Mouse (Mus musculus) embryonic facial prominence, embryonic 14.5 days (tissue): ENCODE data around the gene Il20. TPM values are rescaled to one million over a fixed set of nuclear protein-coding genes. Genes with fewer than 3 reads are reported as not detected.

Experiments used
- ATAC-seq: fragments of 200-750 bp; cut with Nextera tagmentation; 2 replicates; pipeline ENCODE4 v1.8.0; 2017; ENCODE audit warnings: low read depth, moderate number of reproducible peaks, moderate TSS enrichment
- DNase-seq: peaks from one replicate; pipeline ENCODE4 v3.0.0-alpha.2; 2015; ENCODE audit warnings: low spot score
- H3K27ac ChIP-seq: fragments of 300-500 bp; sonication (generic); replicated peaks from 2 replicates; pipeline ENCODE4 v1.5.1; 2014; ENCODE audit warnings: low read depth, mild to moderate bottlenecking, low read length, moderate library complexity
- H3K27me3 ChIP-seq: fragments of 300-500 bp; sonication (generic); replicated peaks from 2 replicates; pipeline ENCODE4 v1.6.1; 2014; ENCODE audit warnings: low read length; ENCODE audit not compliant: control insufficient read depth, insufficient read depth
- H3K36me3 ChIP-seq: fragments of 300-500 bp; sonication (generic); 2 replicates; pipeline ENCODE4 v1.6.1; 2014; ENCODE audit warnings: low read length, mixed read lengths; ENCODE audit not compliant: control insufficient read depth, insufficient read depth
- H3K4me1 ChIP-seq: fragments of 300-500 bp; sonication (generic); 2 replicates; pipeline ENCODE4 v1.6.1; 2014; ENCODE audit warnings: antibody characterized with exemption, low read length; ENCODE audit not compliant: control insufficient read depth, insufficient read depth
- H3K4me2 ChIP-seq: fragments of 300-500 bp; sonication (generic); 2 replicates; pipeline ENCODE4 v1.6.1; 2014; ENCODE audit warnings: low read depth, mild to moderate bottlenecking, low read length, moderate library complexity, mixed read lengths
- H3K4me3 ChIP-seq: fragments of 300-500 bp; sonication (generic); 2 replicates; pipeline ENCODE4 v1.5.1; 2014; ENCODE audit warnings: low read depth, mild to moderate bottlenecking, low read length
- H3K9ac ChIP-seq: fragments of 300-500 bp; sonication (generic); 2 replicates; pipeline ENCODE4 v1.6.1; 2014; ENCODE audit warnings: low read depth, mild to moderate bottlenecking, low read length, moderate library complexity, mixed read lengths
- H3K9me3 ChIP-seq: fragments of 300-500 bp; sonication (generic); 2 replicates; pipeline ENCODE4 v1.6.1; 2016; ENCODE audit warnings: low read length; ENCODE audit not compliant: control insufficient read depth
- WGBS: fragments of 180-500 bp; shearing (Covaris S2); extraction: QIAGEN DNeasy Blood & Tissue Kit; methylation state at CpG from one replicate; pipeline ENCODE4 v1.1.7; 2014; 5-methylcytosine and 5-hydroxymethylcytosine counted together
- polyA plus RNA-seq: library from polyadenylated mRNA; unstranded; fragments of >200 nt; fragmentation: Nextera tagmentation; extraction: Ambion mirVana; gene quantifications from 2 replicates; pipeline ENCODE4 v1.2.1, GENCODE M21; 2014

The Il20 gene
- polyA plus RNA-seq, 1 experiment from 2014 or later = not detected

GRCm38 (mm10) chr1:130877889-130878614 is 33.2 kb downstream of the Il20 start:
- Histone ChIP-seq H3K4me1 (no peaks in the 10 kb centered on the region), H3K9ac (peak overlapping the region; percentile 55), H3K4me2 (peak overlapping the region; percentile 65), H3K9me3 (no peaks in the 10 kb centered on the region), H3K27ac (no peak overlapping the region), H3K27me3 (peaks cover 26% of the 10 kb centered on the region), H3K36me3 (no peaks in the 10 kb centered on the region), H3K4me3 (peak overlapping the region; percentile 40)
- ATAC-seq (peak; percentile 64), DNase-seq (peak; percentile 24)
- WGBS = 3% methylated on average over 35 of the region's 43 CpGs

- Histone ChIP-seq H3K4me2 (no peak overlapping the region), H3K27me3 (peaks cover 26% of the 10 kb centered on the region), H3K9me3 (no peaks in the 10 kb centered on the region), H3K4me1 (no peaks in the 10 kb centered on the region), H3K4me3 (no peak overlapping the region), H3K36me3 (no peaks in the 10 kb centered on the region), H3K9ac (no peak overlapping the region), H3K27ac (no peak overlapping the region)
- WGBS = 24% methylated on average over 3 of the region's 3 CpGs
- DNase-seq = peak; percentile 88
- no peak for ATAC-seq
Observed at GRCm38 (mm10) chr1:130876931-130877509, 34.2 kb downstream of the Il20 start.

- ATAC-seq (no peak), DNase-seq (no peak)
- Histone ChIP-seq H3K27ac (no peak overlapping the region), H3K9ac (no peak overlapping the region), H3K4me1 (no peaks in the 10 kb centered on the region), H3K4me3 (no peak overlapping the region), H3K36me3 (no peaks in the 10 kb centered on the region), H3K9me3 (no peaks in the 10 kb centered on the region), H3K4me2 (no peak overlapping the region), H3K27me3 (peaks cover 26% of the 10 kb centered on the region)
- WGBS = 78% methylated on average over 3 of the region's 3 CpGs
Observed at GRCm38 (mm10) chr1:130875910-130876309, 35.3 kb downstream of the Il20 start.

- H3K36me3 ChIP-seq = no peaks in the 10 kb centered on the region
- 50% methylated on average over 3 of the region's 3 CpGs for WGBS
- H3K4me1 ChIP-seq = no peaks in the 10 kb centered on the region
- ATAC-seq (0 out of 2 replicates have a peak, but pooled peaks have one; percentile 44), DNase-seq (peak; percentile 69)
- H3K27ac ChIP-seq = no peak overlapping the region
- no peaks in the 10 kb centered on the region for H3K9me3 ChIP-seq
- H3K4me2 ChIP-seq = no peak overlapping the region
- no peak overlapping the region for H3K9ac ChIP-seq
- no peak overlapping the region for H3K4me3 ChIP-seq
- peaks cover 26% of the 10 kb centered on the region for H3K27me3 ChIP-seq
Observed at GRCm38 (mm10) chr1:130875139-130875538, 36.1 kb downstream of the Il20 start.

GRCm38 (mm10) chr1:130872912-130873311 is 38.3 kb downstream of the Il20 start:
- Histone ChIP-seq H3K9ac (no peak overlapping the region), H3K27ac (no peak overlapping the region), H3K4me2 (no peak overlapping the region), H3K36me3 (no peaks in the 10 kb centered on the region), H3K27me3 (peaks cover 8% of the 10 kb centered on the region), H3K4me3 (no peak overlapping the region), H3K9me3 (no peaks in the 10 kb centered on the region), H3K4me1 (no peaks in the 10 kb centered on the region)
- DNase-seq = no peak
- ATAC-seq = no peak
- 96% methylated on average over 2 of the region's 2 CpGs for WGBS

GRCm38 (mm10) chr1:130865541-130866221 is 45.6 kb downstream of the Il20 start, which contains the start of gene Fcmr:
Gene Fcmr, plus strand, starts transcription at chr1:130865669.
- no peak for ATAC-seq
- WGBS = 78% methylated on average over 7 of the region's 7 CpGs
- Histone ChIP-seq H3K36me3 (no peaks in the 10 kb centered on the region), H3K4me1 (no peaks in the 10 kb centered on the region), H3K9ac (no peak within 1 kb of the TSS), H3K4me3 (no peak within 1 kb of the TSS), H3K9me3 (no peaks in the 10 kb centered on the region), H3K27me3 (no peaks in the 10 kb centered on the region), H3K4me2 (no peak within 1 kb of the TSS), H3K27ac (no peak within 1 kb of the TSS)
- DNase-seq = no peak

- Histone ChIP-seq H3K9ac (no peak overlapping the region), H3K4me3 (no peak overlapping the region), H3K4me1 (no peaks in the 10 kb centered on the region), H3K27ac (no peak overlapping the region), H3K9me3 (no peaks in the 10 kb centered on the region), H3K27me3 (no peaks in the 10 kb centered on the region), H3K4me2 (no peak overlapping the region), H3K36me3 (no peaks in the 10 kb centered on the region)
- ATAC-seq (no peak), DNase-seq (no peak)
- WGBS = 79% methylated on average over 5 of the region's 5 CpGs
Observed at GRCm38 (mm10) chr1:130864741-130865140, 46.5 kb downstream of the Il20 start.

GRCm38 (mm10) chr1:130864238-130864637 is 47.0 kb downstream of the Il20 start:
- no peak for DNase-seq
- no peak overlapping the region for H3K4me2 ChIP-seq
- H3K27me3 ChIP-seq = no peaks in the 10 kb centered on the region
- no peak overlapping the region for H3K9ac ChIP-seq
- ATAC-seq = no peak
- no peaks in the 10 kb centered on the region for H3K9me3 ChIP-seq
- H3K27ac ChIP-seq = no peak overlapping the region
- 82% methylated on average over 4 of the region's 4 CpGs for WGBS
- no peaks in the 10 kb centered on the region for H3K36me3 ChIP-seq
- no peak overlapping the region for H3K4me3 ChIP-seq
- no peaks in the 10 kb centered on the region for H3K4me1 ChIP-seq
